ENCODE assay signal across 8 mouse cellular contexts in the genomic region with DNA sequence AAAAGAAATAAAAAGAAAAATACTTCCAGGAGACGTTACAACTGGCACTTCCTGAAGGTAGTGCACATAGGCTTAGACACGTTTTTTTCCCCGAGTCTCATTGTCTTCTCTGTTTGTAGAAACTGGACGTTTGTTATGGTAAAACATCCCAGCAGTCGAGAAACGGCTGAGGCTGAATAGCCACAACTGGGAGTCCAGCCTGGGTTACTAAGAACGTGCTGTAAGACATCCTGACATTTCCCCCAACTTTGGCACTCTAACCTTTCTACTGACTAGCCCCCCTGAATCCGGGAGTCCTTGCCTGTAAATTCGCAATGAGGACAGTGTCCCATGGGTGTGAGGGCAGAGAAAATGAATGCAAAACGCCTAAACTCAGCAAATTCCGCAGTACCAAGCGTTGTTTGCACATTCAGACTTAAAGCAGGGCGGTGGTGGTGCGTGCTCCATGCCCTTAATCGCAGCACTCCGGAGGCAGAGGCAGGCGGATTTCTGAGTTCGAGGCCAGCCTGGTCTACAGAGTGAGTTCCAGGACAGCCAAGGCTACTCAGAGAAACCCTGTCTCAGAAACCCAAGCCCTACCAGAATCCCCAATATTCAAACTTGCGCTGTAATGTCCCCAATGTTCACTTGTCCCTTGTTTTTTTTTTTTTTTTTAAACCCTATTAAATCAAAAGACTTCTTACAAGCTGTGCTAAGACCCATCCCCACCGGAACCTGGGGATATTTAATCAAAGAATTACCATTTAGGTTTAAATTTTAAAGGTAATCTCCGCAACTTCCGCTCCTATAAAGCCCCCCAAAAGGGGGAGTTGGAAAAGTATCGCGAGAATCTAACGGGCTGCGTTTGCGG. TPM values are rescaled to one million over a fixed set of nuclear protein-coding genes. Genes with fewer than 3 reads are reported as not detected.
DNase-seq lines count a peak whose midpoint lies in the region; ATAC-seq and TF ChIP-seq lines count a peak whose summit lies in the region.

No protein-coding gene starts in this region.

- TF ChIP-seq CTCF in forebrain, postnatal 0 days (IDR thresholded peaks at IDR 0.05; ENCODE audit: low read depth): no peak
- no peak for TF ChIP-seq CTCF in intestine, postnatal 0 days (IDR thresholded peaks at IDR 0.05; ENCODE audit: low read depth)

- peak overlapping the region; percentile 98 for H3K9ac ChIP-seq in forebrain, postnatal 0 days
- H3K9ac ChIP-seq in intestine, postnatal 0 days (ENCODE audit: low read depth, low read length): peak overlapping the region; percentile 65
- H3K9ac ChIP-seq in liver, embryonic 12.5 days: peak overlapping the region; percentile 79

- WGBS in forebrain, postnatal 0 days: 2% methylated on average over 27 of the region's 27 CpGs
- 2% methylated on average over 27 of the region's 27 CpGs for WGBS in intestine, postnatal 0 days
- 1% methylated on average over 27 of the region's 27 CpGs for WGBS in liver, embryonic 12.5 days (ENCODE audit: insufficient replicate concordance)

- H3K4me3 ChIP-seq in forebrain, postnatal 0 days (ENCODE audit: low read depth, low read length): peak overlapping the region; percentile 69
- peak overlapping the region; percentile 84 for H3K4me3 ChIP-seq in intestine, postnatal 0 days (ENCODE audit: low read depth, low read length)
- peak overlapping the region; percentile 94 for H3K4me3 ChIP-seq in liver, embryonic 12.5 days

- H3K4me2 ChIP-seq in forebrain, postnatal 0 days (ENCODE audit: low read depth): peak overlapping the region; percentile 97
- peak overlapping the region; percentile 65 for H3K4me2 ChIP-seq in intestine, postnatal 0 days (replicated peaks; ENCODE audit: low read depth)
- H3K4me2 ChIP-seq in liver, embryonic 12.5 days: peak overlapping the region; percentile 83

- H3K27ac ChIP-seq in forebrain, postnatal 0 days (ENCODE audit: low read depth, low read length): peak overlapping the region; percentile 36
- H3K27ac ChIP-seq in intestine, postnatal 0 days (ENCODE audit: low read depth, low read length): peak overlapping the region; percentile 100
- H3K27ac ChIP-seq in liver, embryonic 12.5 days: peak overlapping the region; percentile 100

- no peaks in the 10 kb centered on the region for H3K27me3 ChIP-seq in forebrain, postnatal 0 days (ENCODE audit: insufficient read depth, low read length)
- H3K27me3 ChIP-seq in intestine, postnatal 0 days (replicated peaks; ENCODE audit: control insufficient read depth, insufficient read depth, low read length): no peaks in the 10 kb centered on the region
- H3K27me3 ChIP-seq in liver, embryonic 12.5 days (replicated peaks): no peaks in the 10 kb centered on the region

- H3K9me3 ChIP-seq in forebrain, postnatal 0 days (ENCODE audit: low read length): no peaks in the 10 kb centered on the region
- no peaks in the 10 kb centered on the region for H3K9me3 ChIP-seq in intestine, postnatal 0 days (ENCODE audit: control insufficient read depth)
- H3K9me3 ChIP-seq in liver, embryonic 12.5 days (replicated peaks): no peaks in the 10 kb centered on the region

- no peaks in the 10 kb centered on the region for H3K36me3 ChIP-seq in forebrain, postnatal 0 days (ENCODE audit: insufficient read depth)
- no peaks in the 10 kb centered on the region for H3K36me3 ChIP-seq in intestine, postnatal 0 days (ENCODE audit: control insufficient read depth, insufficient read depth)
- peaks cover 6% of the 10 kb centered on the region for H3K36me3 ChIP-seq in liver, embryonic 12.5 days

- peaks cover 12% of the 10 kb centered on the region for H3K4me1 ChIP-seq in forebrain, postnatal 0 days (ENCODE audit: insufficient read depth)
- no peaks in the 10 kb centered on the region for H3K4me1 ChIP-seq in intestine, postnatal 0 days (replicated peaks; ENCODE audit: control insufficient read depth, insufficient read depth, low read length)
- peaks cover 21% of the 10 kb centered on the region for H3K4me1 ChIP-seq in liver, embryonic 12.5 days

- peak; percentile 5 for ATAC-seq in forebrain, postnatal 0 days
- peak; percentile 38; the same call in 1 of the 2 replicates for ATAC-seq in intestine, postnatal 0 days
- no peak for ATAC-seq in liver, embryonic 12.5 days

- DNase-seq in layer of hippocampus, adult 11-12 months (ENCODE audit: low spot score): peak; percentile 15
- no peak for DNase-seq in layer of hippocampus, adult 9-10 months (ENCODE audit: low spot score)
- peak; percentile 44 for DNase-seq in cerebellum, adult 11-12 months
- DNase-seq in forebrain, postnatal 0 days: no peak
- peak; percentile 45 for DNase-seq in natural killer cell, adult 2 months (ENCODE audit: low spot score in 2 of 2)
- peak; percentile 34 for DNase-seq in thymus, postnatal 0 days (ENCODE audit: low spot score)

RNA-seq across cellular contexts. Expression of a gene that starts 0.8 kb away (rescaled TPM):
- total RNA-seq in forebrain, postnatal 0 days (2014; rRNA removed): 35.5 and 36.0 TPM in 2 replicates
- 2.8 and 4.5 TPM in 2 replicates for polyA plus RNA-seq in forebrain, postnatal 0 days (2015; fragmentation: Nextera tagmentation; extraction: Ambion mirVana)
- polyA plus RNA-seq in intestine, postnatal 0 days (2015; fragmentation: Nextera tagmentation; extraction: Ambion mirVana): 4.9 and 6.4 TPM in 2 replicates
- 8.6 and 9.0 TPM in 2 replicates for polyA plus RNA-seq in liver, embryonic 12.5 days (2016; fragmentation: Nextera tagmentation; extraction: Ambion mirVana)
- polyA plus RNA-seq in thymus, postnatal 0 days (2015; fragmentation: Nextera tagmentation; extraction: Ambion mirVana): 9.0 and 12.2 TPM in 2 replicates

RNA-seq across cellular contexts. Expression of a gene that starts 8.9 kb away (rescaled TPM):
- total RNA-seq in forebrain, postnatal 0 days (2014; rRNA removed): 30.2 and 35.5 TPM in 2 replicates
- polyA plus RNA-seq in forebrain, postnatal 0 days (2015; fragmentation: Nextera tagmentation; extraction: Ambion mirVana): 44.9 and 56.4 TPM in 2 replicates
- 25.2 and 25.3 TPM in 2 replicates for polyA plus RNA-seq in intestine, postnatal 0 days (2015; fragmentation: Nextera tagmentation; extraction: Ambion mirVana)
- 40.5 and 41.8 TPM in 2 replicates for polyA plus RNA-seq in liver, embryonic 12.5 days (2016; fragmentation: Nextera tagmentation; extraction: Ambion mirVana)
- polyA plus RNA-seq in thymus, postnatal 0 days (2015; fragmentation: Nextera tagmentation; extraction: Ambion mirVana): 68.4 and 75.8 TPM in 2 replicates

RNA-seq across cellular contexts. Expression of a gene that starts 51.8 kb away (rescaled TPM):
- 22.9 and 23.4 TPM in 2 replicates for total RNA-seq in forebrain, postnatal 0 days (2014; rRNA removed)
- polyA plus RNA-seq in forebrain, postnatal 0 days (2015; fragmentation: Nextera tagmentation; extraction: Ambion mirVana): 9.1 and 12.5 TPM in 2 replicates
- 7.3 and 7.8 TPM in 2 replicates for polyA plus RNA-seq in intestine, postnatal 0 days (2015; fragmentation: Nextera tagmentation; extraction: Ambion mirVana)
- polyA plus RNA-seq in liver, embryonic 12.5 days (2016; fragmentation: Nextera tagmentation; extraction: Ambion mirVana): 10.2 and 11.1 TPM in 2 replicates
- polyA plus RNA-seq in thymus, postnatal 0 days (2015; fragmentation: Nextera tagmentation; extraction: Ambion mirVana): 12.2 and 18.7 TPM in 2 replicates

Comparison
In these comparisons a context has a peak if more than half of its experiments do, and no peak if none do; other contexts are left out.
1. DNase-seq: peak in layer of hippocampus, adult 11-12 months (single experiment), cerebellum, adult 11-12 months (single experiment), natural killer cell, adult 2 months (2 of 2) and thymus, postnatal 0 days (single experiment); none in layer of hippocampus, adult 9-10 months (single experiment) and forebrain, postnatal 0 days (single experiment).
2. H3K27ac ChIP-seq: peak in every context shown above with its lines; median percentile 100 in intestine, postnatal 0 days; 100 in liver, embryonic 12.5 days; 36 in forebrain, postnatal 0 days.
3. Peak in every context shown above with its lines, with median percentiles within 50 percentile points of each other: H3K4me2 ChIP-seq, H3K4me3 ChIP-seq and H3K9ac ChIP-seq.